ENCODE assay signal across 8 mouse cellular contexts in the genomic region with DNA sequence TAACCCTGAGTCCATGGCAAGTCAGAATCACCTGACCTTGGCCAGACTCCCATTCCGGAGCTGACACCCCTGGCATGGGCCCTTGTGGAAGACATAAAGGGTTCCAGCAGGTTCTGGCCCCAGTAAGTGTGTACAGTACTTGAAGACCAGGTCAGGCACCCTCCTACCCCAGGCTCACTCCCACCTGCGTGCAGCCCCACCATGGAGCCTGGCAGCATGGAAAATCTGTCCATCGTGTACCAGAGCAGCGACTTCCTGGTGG. TPM values are rescaled to one million over a fixed set of nuclear protein-coding genes. Genes with fewer than 3 reads are reported as not detected.
A peak's percentile ranks its signal among the peaks of the same experiment; 100 is the strongest.
DNase-seq lines count a peak whose midpoint lies in the region; ATAC-seq and TF ChIP-seq lines count a peak whose summit lies in the region.

No protein-coding gene starts in this region.

- peak overlapping the region; percentile 74 for H3K9ac ChIP-seq in lung, postnatal 0 days (replicated peaks; ENCODE audit: low read depth)

- peak overlapping the region; percentile 77 for H3K4me2 ChIP-seq in lung, postnatal 0 days (replicated peaks; ENCODE audit: low read depth, low read length)

- no peak for ATAC-seq in lung, postnatal 0 days

- H3K27ac ChIP-seq in lung, postnatal 0 days (ENCODE audit: low read length), result peak overlapping the region; percentile 51; the same call in 1 of the 2 replicates
- peak overlapping the region; percentile 86 for H3K27ac ChIP-seq in limb, embryonic 10.5 days
- H3K27ac ChIP-seq in small intestine, adult 2 months (ENCODE audit: insufficient read depth, low read depth, low read length), result no peak overlapping the region

- no peak for TF ChIP-seq POLR2A in small intestine, adult 2 months (IDR thresholded peaks at IDR 0.05; ENCODE audit: low read depth, low read length)

- peak; percentile 43 to 53 for DNase-seq in adrenal gland, postnatal 36 days
- no peak for DNase-seq in adrenal gland, adult 8-10 months
- no peak for DNase-seq in lung, postnatal 0 days (ENCODE audit: low spot score)
- DNase-seq in lung, postnatal 10 days, result no peak
- no peak for DNase-seq in limb, embryonic 10.5 days (ENCODE audit: low spot score)
- DNase-seq in ovary, adult 18-20 months (ENCODE audit: low spot score), result no peak
- DNase-seq in adrenal gland, adult 2 months, result no peak

- WGBS in lung, postnatal 0 days, result 4% methylated on average over 4 of the region's 4 CpGs
- WGBS in limb, embryonic 10.5 days, result 25% methylated on average over 4 of the region's 4 CpGs
- WGBS in small intestine, adult 2 months, result 11% methylated on average over 4 of the region's 4 CpGs

- no peak for TF ChIP-seq CTCF in lung, postnatal 0 days (IDR thresholded peaks at IDR 0.05)
- no peak for TF ChIP-seq CTCF in small intestine, adult 2 months (IDR thresholded peaks at IDR 0.05; ENCODE audit: extremely low read depth, insufficient read length, insufficient replicate concordance, low read depth, low read length)

- H3K9me3 ChIP-seq in lung, postnatal 0 days (ENCODE audit: low read length), result no peaks in the 10 kb centered on the region
- H3K9me3 ChIP-seq in limb, embryonic 10.5 days (replicated peaks), result no peaks in the 10 kb centered on the region

- no peaks in the 10 kb centered on the region for H3K36me3 ChIP-seq in lung, postnatal 0 days (ENCODE audit: insufficient read depth, low read length)
- H3K36me3 ChIP-seq in limb, embryonic 10.5 days, result peaks cover 56% of the 10 kb centered on the region
- no peaks in the 10 kb centered on the region for H3K36me3 ChIP-seq in small intestine, adult 2 months (ENCODE audit: control insufficient read depth, insufficient read depth, low read length)

- H3K4me3 ChIP-seq in lung, postnatal 0 days (ENCODE audit: low read depth, low read length), result peak overlapping the region; percentile 46
- peak overlapping the region; percentile 77 for H3K4me3 ChIP-seq in limb, embryonic 10.5 days
- H3K4me3 ChIP-seq in small intestine, adult 2 months (ENCODE audit: low read depth, low read length), result peak overlapping the region; percentile 61

- TF ChIP-seq EP300 in lung, postnatal 0 days (IDR thresholded peaks at IDR 0.05), result no peak

- no peaks in the 10 kb centered on the region for H3K27me3 ChIP-seq in lung, postnatal 0 days (replicated peaks; ENCODE audit: insufficient read depth, low read length)
- H3K27me3 ChIP-seq in limb, embryonic 10.5 days (ENCODE audit: low read depth, poor library complexity, severe bottlenecking), result no peaks in the 10 kb centered on the region
- H3K27me3 ChIP-seq in small intestine, adult 2 months (ENCODE audit: control insufficient read depth, insufficient read depth, low read length), result no peaks in the 10 kb centered on the region

- peaks cover 14% of the 10 kb centered on the region; the same call in 1 of the 2 replicates for H3K4me1 ChIP-seq in lung, postnatal 0 days (ENCODE audit: insufficient read depth, low read depth, low read length)
- peaks cover 26% of the 10 kb centered on the region for H3K4me1 ChIP-seq in limb, embryonic 10.5 days
- peaks cover 15% of the 10 kb centered on the region for H3K4me1 ChIP-seq in small intestine, adult 2 months (ENCODE audit: control insufficient read depth, insufficient read depth, insufficient read length, low read length)

RNA-seq across cellular contexts. Expression of a gene that starts 0.5 kb away (rescaled TPM):
- 10 to 100 TPM; 12.5 to 13.4 TPM for total RNA-seq in adrenal gland, postnatal 36 days (2021)
- 10 to 100 TPM; 17.8 to 23.5 (median 20.4) TPM for total RNA-seq in adrenal gland, adult 8-10 months (2022)
- polyA plus RNA-seq in lung, postnatal 0 days (2015; fragmentation: Nextera tagmentation; extraction: Ambion mirVana), result 15.2 and 18.1 TPM in 2 replicates
- 24.8 and 27.0 TPM in 2 replicates for polyA plus RNA-seq in limb, embryonic 10.5 days (2016; fragmentation: Nextera tagmentation; extraction: Ambion mirVana)
- polyA plus RNA-seq in small intestine, adult 2 months (2012; rRNA removed), result 12.4 and 23.0 TPM in 2 replicates
- total RNA-seq in adrenal gland, adult 2 months (2021), result 10 to 100 TPM; 10.3 to 14.6 TPM
- polyA plus RNA-seq in adrenal gland, adult 2 months (2012; rRNA removed), result 87.7 and 100 TPM in 2 replicates

RNA-seq across cellular contexts. Expression of a gene that starts 0.7 kb away (rescaled TPM):
- total RNA-seq in adrenal gland, postnatal 36 days (2021), result 1 to 10 TPM; 3.6 to 4.0 TPM
- 1 to 10 TPM; 1.2 to 4.9 (median 2.6) TPM for total RNA-seq in adrenal gland, adult 8-10 months (2022)
- polyA plus RNA-seq in lung, postnatal 0 days (2015; fragmentation: Nextera tagmentation; extraction: Ambion mirVana), result 1.6 and 2.6 TPM in 2 replicates
- 68.5 and 71.9 TPM in 2 replicates for polyA plus RNA-seq in limb, embryonic 10.5 days (2016; fragmentation: Nextera tagmentation; extraction: Ambion mirVana)
- 7.3 and 15.2 TPM in 2 replicates for polyA plus RNA-seq in small intestine, adult 2 months (2012; rRNA removed)
- 1 to 10 TPM; 1.8 to 2.3 TPM for total RNA-seq in adrenal gland, adult 2 months (2021)
- polyA plus RNA-seq in adrenal gland, adult 2 months (2012; rRNA removed), result 3.0 and 4.1 TPM in 2 replicates

RNA-seq across cellular contexts. Expression of a gene that starts 7.9 kb away (rescaled TPM):
- total RNA-seq in adrenal gland, postnatal 36 days (2021), result not detected
- under 1 TPM; 0.09 to 0.52 (median 0.30) TPM for total RNA-seq in adrenal gland, adult 8-10 months (2022)
- 1.0 and 1.9 TPM in 2 replicates for polyA plus RNA-seq in lung, postnatal 0 days (2015; fragmentation: Nextera tagmentation; extraction: Ambion mirVana)
- not detected in 2 replicates for polyA plus RNA-seq in limb, embryonic 10.5 days (2016; fragmentation: Nextera tagmentation; extraction: Ambion mirVana)
- polyA plus RNA-seq in small intestine, adult 2 months (2012; rRNA removed), result 0.16 and 0.20 TPM in 2 replicates
- not detected for total RNA-seq in adrenal gland, adult 2 months (2021)
- polyA plus RNA-seq in adrenal gland, adult 2 months (2012; rRNA removed), result 0.18 and 0.26 TPM in 2 replicates

RNA-seq across cellular contexts. Expression of a gene that starts 11.0 kb away (rescaled TPM):
- 1 to 10 TPM; 1.7 to 2.3 TPM for total RNA-seq in adrenal gland, postnatal 36 days (2021)
- 1 to 10 TPM in 1 of 4 experiments, under 1 TPM in 1, not detected in 2; 0.74 to 2.9 TPM for total RNA-seq in adrenal gland, adult 8-10 months (2022)
- polyA plus RNA-seq in lung, postnatal 0 days (2015; fragmentation: Nextera tagmentation; extraction: Ambion mirVana), result 3.8 and 4.4 TPM in 2 replicates
- 2.0 TPM in 2 replicates for polyA plus RNA-seq in limb, embryonic 10.5 days (2016; fragmentation: Nextera tagmentation; extraction: Ambion mirVana)
- 0.20 and 0.30 TPM in 2 replicates for polyA plus RNA-seq in small intestine, adult 2 months (2012; rRNA removed)
- total RNA-seq in adrenal gland, adult 2 months (2021), result 1 to 10 TPM; 1.1 to 1.4 TPM
- polyA plus RNA-seq in adrenal gland, adult 2 months (2012; rRNA removed), result not detected in 2 replicates

RNA-seq across cellular contexts. Expression of a gene that starts 26.2 kb away (rescaled TPM):
- total RNA-seq in adrenal gland, postnatal 36 days (2021), result 1 to 10 TPM; 5.5 to 8.2 TPM
- 1 to 10 TPM; 4.8 to 7.1 (median 6.0) TPM for total RNA-seq in adrenal gland, adult 8-10 months (2022)
- 584 and 630 TPM in 2 replicates for polyA plus RNA-seq in lung, postnatal 0 days (2015; fragmentation: Nextera tagmentation; extraction: Ambion mirVana)
- polyA plus RNA-seq in limb, embryonic 10.5 days (2016; fragmentation: Nextera tagmentation; extraction: Ambion mirVana), result 0.98 TPM in 1 of 2 replicates, not detected in the other
- polyA plus RNA-seq in small intestine, adult 2 months (2012; rRNA removed), result 1.0 and 3.8 TPM in 2 replicates
- total RNA-seq in adrenal gland, adult 2 months (2021), result 10 to 100 TPM in 1 of 2 experiments, 1 to 10 TPM in 1; 6.0 to 10.3 TPM
- polyA plus RNA-seq in adrenal gland, adult 2 months (2012; rRNA removed), result 4.1 and 5.2 TPM in 2 replicates

Comparison
In these comparisons a context has a peak if more than half of its experiments do, and no peak if none do; other contexts are left out.
1. DNase-seq: peak in adrenal gland, postnatal 36 days (2 of 2); none in adrenal gland, adult 8-10 months (single experiment), lung, postnatal 0 days (single experiment), lung, postnatal 10 days (single experiment), limb, embryonic 10.5 days (single experiment), ovary, adult 18-20 months (single experiment) and adrenal gland, adult 2 months (single experiment).
2. Peak in every context shown above with its lines, with median percentiles within 50 percentile points of each other: H3K4me3 ChIP-seq.